Mouse (Mus musculus) C2C12 (cell line): ENCODE results near the gene Rftn1.

ENCODE experiments used
- CTCF ChIP-seq: IDR thresholded peaks from one replicate; pipeline ENCODE4 v1.5.1; 2011; ENCODE audit not compliant: control insufficient read depth, insufficient read depth, insufficient read length
- FOSL1 ChIP-seq: IDR thresholded peaks from one replicate; pipeline ENCODE4 v1.8.0; 2011; ENCODE audit warnings: mild to moderate bottlenecking, low read length; ENCODE audit not compliant: poor library complexity, insufficient read depth, severe bottlenecking
- MAX ChIP-seq: IDR thresholded peaks from one replicate; pipeline ENCODE4 v1.6.1; 2011; ENCODE audit warnings: mild to moderate bottlenecking, control low read depth
- MYOD1 ChIP-seq: IDR thresholded peaks from one replicate; pipeline ENCODE4 v1.6.1; 2011; ENCODE audit warnings: low read depth; ENCODE audit not compliant: control insufficient read depth, insufficient read length
- MYOG ChIP-seq: IDR thresholded peaks from one replicate; pipeline ENCODE4 v1.6.1; 2011; ENCODE audit not compliant: control insufficient read depth, insufficient read length; ENCODE audit errors: extremely low read depth
- USF1 ChIP-seq: IDR thresholded peaks from one replicate; pipeline ENCODE4 v1.6.1; 2011; ENCODE audit warnings: low read depth, mild to moderate bottlenecking, control low read depth, moderate library complexity

- no peak for TF ChIP-seq USF1
- TF ChIP-seq CTCF: no peak
- TF ChIP-seq MAX: no peak
- no peak for TF ChIP-seq MYOG
- TF ChIP-seq MYOD1: no peak
- no peak for TF ChIP-seq FOSL1
These were observed 58.8 kb downstream of the Rftn1 start for GRCm38 (mm10) chr17:50131698-50132097.
